Mouse (Mus musculus): ENCODE data around the gene Efna1. TPM values are rescaled to one million over a fixed set of nuclear protein-coding genes. Genes with fewer than 3 reads are reported as not detected.
A peak's percentile ranks its signal among the peaks of the same experiment; 100 is the strongest.

The Efna1 gene
- polyA plus RNA-seq, 1 experiment from 2014 or later = 42.4 TPM

GRCm38 (mm10) chr3:89321183-89322130, 40.5 kb upstream of the Efna1 start:
- Histone ChIP-seq H3K4me2 (ENCODE audit: low read depth, severe bottlenecking) (peak overlapping the region; percentile 98), H3K27me3 (ENCODE audit: control insufficient read depth, insufficient read depth, low read length) (peaks cover 32% of the 10 kb centered on the region), H3K36me3 (ENCODE audit: control insufficient read depth, insufficient read depth, low read length) (no peaks in the 10 kb centered on the region), H3K27ac (replicated peaks; ENCODE audit: low read depth, low read length) (no peak overlapping the region; the same call in 1 of the 2 replicates), H3K9me3 (ENCODE audit: control insufficient read depth, low read length) (no peaks in the 10 kb centered on the region), H3K9ac (ENCODE audit: low read length) (peak overlapping the region; percentile 80), H3K4me3 (ENCODE audit: low read depth, low read length) (peak overlapping the region; percentile 70), H3K4me1 (ENCODE audit: control insufficient read depth, insufficient read depth, low read length) (peaks cover 43% of the 10 kb centered on the region)
- DNase-seq (ENCODE audit: low spot score) = peak; percentile 64
- under 1% methylated on average over 63 of the region's 66 CpGs for WGBS
- ATAC-seq (ENCODE audit: insufficient number of reproducible peaks, low FRiP score, low TSS enrichment, low read depth) = peak; percentile 13; the same call in 1 of the 2 replicates

GRCm38 (mm10) chr3:89320581-89321182, 39.7 kb upstream of the Efna1 start:
- H3K9ac ChIP-seq (ENCODE audit: low read length) = peak overlapping the region; percentile 80
- DNase-seq (ENCODE audit: low spot score) (peak; percentile 89), ATAC-seq (ENCODE audit: insufficient number of reproducible peaks, low FRiP score, low TSS enrichment, low read depth) (peak; percentile 27)
- peaks cover 32% of the 10 kb centered on the region for H3K27me3 ChIP-seq (ENCODE audit: control insufficient read depth, insufficient read depth, low read length)
- H3K4me3 ChIP-seq (ENCODE audit: low read depth, low read length) = peak overlapping the region; percentile 70
- no peaks in the 10 kb centered on the region for H3K9me3 ChIP-seq (ENCODE audit: control insufficient read depth, low read length)
- 0% methylated on average over 41 of the region's 41 CpGs for WGBS
- no peak overlapping the region; the same call in 1 of the 2 replicates for H3K27ac ChIP-seq (replicated peaks; ENCODE audit: low read depth, low read length)
- H3K4me1 ChIP-seq (ENCODE audit: control insufficient read depth, insufficient read depth, low read length) = peaks cover 51% of the 10 kb centered on the region
- peak overlapping the region; percentile 98 for H3K4me2 ChIP-seq (ENCODE audit: low read depth, severe bottlenecking)
- H3K36me3 ChIP-seq (ENCODE audit: control insufficient read depth, insufficient read depth, low read length) = no peaks in the 10 kb centered on the region

- Histone ChIP-seq H3K9me3 (ENCODE audit: control insufficient read depth, low read length) (no peaks in the 10 kb centered on the region), H3K4me1 (ENCODE audit: control insufficient read depth, insufficient read depth, low read length) (peaks cover 59% of the 10 kb centered on the region), H3K27ac (replicated peaks; ENCODE audit: low read depth, low read length) (no peak overlapping the region), H3K36me3 (ENCODE audit: control insufficient read depth, insufficient read depth, low read length) (no peaks in the 10 kb centered on the region), H3K9ac (ENCODE audit: low read length) (peak overlapping the region; percentile 62), H3K4me3 (ENCODE audit: low read depth, low read length) (peak overlapping the region; percentile 70), H3K27me3 (ENCODE audit: control insufficient read depth, insufficient read depth, low read length) (peaks cover 32% of the 10 kb centered on the region), H3K4me2 (ENCODE audit: low read depth, severe bottlenecking) (peak overlapping the region; percentile 98)
- 4% methylated on average over 55 of the region's 58 CpGs for WGBS
- DNase-seq (ENCODE audit: low spot score) = peak; percentile 61
- ATAC-seq (ENCODE audit: insufficient number of reproducible peaks, low FRiP score, low TSS enrichment, low read depth) = no peak
Measured at GRCm38 (mm10) chr3:89319591-89320350, 38.8 kb upstream of the Efna1 start.

GRCm38 (mm10) chr3:89318971-89319590, 38.1 kb upstream of the Efna1 start:
- Histone ChIP-seq H3K9me3 (ENCODE audit: control insufficient read depth, low read length) (no peaks in the 10 kb centered on the region), H3K36me3 (ENCODE audit: control insufficient read depth, insufficient read depth, low read length) (no peaks in the 10 kb centered on the region), H3K4me1 (ENCODE audit: control insufficient read depth, insufficient read depth, low read length) (peaks cover 59% of the 10 kb centered on the region), H3K27me3 (ENCODE audit: control insufficient read depth, insufficient read depth, low read length) (peaks cover 32% of the 10 kb centered on the region), H3K9ac (ENCODE audit: low read length) (peak overlapping the region; percentile 62), H3K4me2 (ENCODE audit: low read depth, severe bottlenecking) (peak overlapping the region; percentile 98), H3K4me3 (ENCODE audit: low read depth, low read length) (peak overlapping the region; percentile 70), H3K27ac (replicated peaks; ENCODE audit: low read depth, low read length) (no peak overlapping the region)
- DNase-seq (ENCODE audit: low spot score) = no peak
- no peak for ATAC-seq (ENCODE audit: insufficient number of reproducible peaks, low FRiP score, low TSS enrichment, low read depth)
- WGBS = 10% methylated on average over 21 of the region's 21 CpGs

- Histone ChIP-seq H3K4me3 (ENCODE audit: low read depth, low read length) (no peak overlapping the region), H3K9ac (ENCODE audit: low read length) (no peak overlapping the region), H3K36me3 (ENCODE audit: control insufficient read depth, insufficient read depth, low read length) (no peaks in the 10 kb centered on the region), H3K4me2 (ENCODE audit: low read depth, severe bottlenecking) (no peak overlapping the region), H3K27me3 (ENCODE audit: control insufficient read depth, insufficient read depth, low read length) (peaks cover 32% of the 10 kb centered on the region), H3K27ac (replicated peaks; ENCODE audit: low read depth, low read length) (no peak overlapping the region), H3K9me3 (ENCODE audit: control insufficient read depth, low read length) (no peaks in the 10 kb centered on the region), H3K4me1 (ENCODE audit: control insufficient read depth, insufficient read depth, low read length) (peaks cover 59% of the 10 kb centered on the region)
- ATAC-seq (ENCODE audit: insufficient number of reproducible peaks, low FRiP score, low TSS enrichment, low read depth) (no peak), DNase-seq (ENCODE audit: low spot score) (no peak)
- WGBS = 72% methylated on average over 8 of the region's 8 CpGs
Measured at GRCm38 (mm10) chr3:89318316-89318715, 37.4 kb upstream of the Efna1 start.

GRCm38 (mm10) chr3:89317246-89317645, 36.3 kb upstream of the Efna1 start:
- no peaks in the 10 kb centered on the region for H3K36me3 ChIP-seq (ENCODE audit: control insufficient read depth, insufficient read depth, low read length)
- H3K4me1 ChIP-seq (ENCODE audit: control insufficient read depth, insufficient read depth, low read length) = peaks cover 57% of the 10 kb centered on the region
- ATAC-seq (ENCODE audit: insufficient number of reproducible peaks, low FRiP score, low TSS enrichment, low read depth) (no peak), DNase-seq (ENCODE audit: low spot score) (no peak)
- H3K9me3 ChIP-seq (ENCODE audit: control insufficient read depth, low read length) = no peaks in the 10 kb centered on the region
- no peak overlapping the region for H3K27ac ChIP-seq (replicated peaks; ENCODE audit: low read depth, low read length)
- peaks cover 32% of the 10 kb centered on the region for H3K27me3 ChIP-seq (ENCODE audit: control insufficient read depth, insufficient read depth, low read length)
- 51% methylated on average over 6 of the region's 6 CpGs for WGBS
- H3K9ac ChIP-seq (ENCODE audit: low read length) = no peak overlapping the region
- H3K4me3 ChIP-seq (ENCODE audit: low read depth, low read length) = no peak overlapping the region
- 0 out of 2 replicates have a peak overlapping the region, but pooled peaks have one; percentile 50 for H3K4me2 ChIP-seq (ENCODE audit: low read depth, severe bottlenecking)

GRCm38 (mm10) chr3:89316833-89317232, 35.9 kb upstream of the Efna1 start:
- H3K27me3 ChIP-seq (ENCODE audit: control insufficient read depth, insufficient read depth, low read length) = peaks cover 32% of the 10 kb centered on the region
- no peaks in the 10 kb centered on the region for H3K36me3 ChIP-seq (ENCODE audit: control insufficient read depth, insufficient read depth, low read length)
- H3K4me2 ChIP-seq (ENCODE audit: low read depth, severe bottlenecking) = 0 out of 2 replicates have a peak overlapping the region, but pooled peaks have one; percentile 50
- ATAC-seq (ENCODE audit: insufficient number of reproducible peaks, low FRiP score, low TSS enrichment, low read depth) (peak; percentile 56), DNase-seq (ENCODE audit: low spot score) (peak; percentile 89)
- H3K27ac ChIP-seq (replicated peaks; ENCODE audit: low read depth, low read length) = no peak overlapping the region
- 0 out of 2 replicates have a peak, but pooled peaks cover 2% of the 10 kb centered on the region for H3K9me3 ChIP-seq (ENCODE audit: control insufficient read depth, low read length)
- 0% methylated on average over 4 of the region's 4 CpGs for WGBS
- H3K9ac ChIP-seq (ENCODE audit: low read length) = no peak overlapping the region
- H3K4me1 ChIP-seq (ENCODE audit: control insufficient read depth, insufficient read depth, low read length) = peaks cover 55% of the 10 kb centered on the region
- H3K4me3 ChIP-seq (ENCODE audit: low read depth, low read length) = no peak overlapping the region

All from limb, embryonic 11.5 days (tissue).